Mouse (Mus musculus) liver, embryonic 14.5 days (tissue): ENCODE results near the gene Cpt1a.
A peak's percentile ranks its signal among the peaks of the same experiment; 100 is the strongest.

Experiments
- CTCF ChIP-seq: IDR thresholded peaks from 2 replicates; pipeline ENCODE4 v1.5.1; 2016; ENCODE audit warnings: antibody characterized with exemption, low read depth, control low read depth
- EP300 ChIP-seq: IDR thresholded peaks from 2 replicates; pipeline ENCODE4 v1.6.1; 2016; ENCODE audit warnings: antibody characterized with exemption, low read depth

GRCm38 (mm10) chr19:3322261-3322969 lies at the start of gene Cpt1a:
- peak; percentile 82 for TF ChIP-seq CTCF
- no peak for TF ChIP-seq EP300
